Mouse (Mus musculus) midbrain, embryonic 15.5 days (tissue): ENCODE data around the gene Osbpl10. TPM values are rescaled to one million over a fixed set of nuclear protein-coding genes. Genes with fewer than 3 reads are reported as not detected.
A peak's percentile ranks its signal among the peaks of the same experiment; 100 is the strongest.
"Not testable (repeated sequence)": the region's sequence is repeated elsewhere in the genome, so short reads cannot be mapped to it uniquely, and the experiment has no call there.

Experiments used
- ATAC-seq: fragments of 200-750 bp; cut with Nextera tagmentation; replicated peaks from 2 replicates; pipeline ENCODE4 v1.8.0; 2017; ENCODE audit warnings: moderate TSS enrichment
- H3K27ac ChIP-seq: fragments of 300-500 bp; sonication (generic); 2 replicates; pipeline ENCODE4 v1.5.1; 2015; ENCODE audit warnings: mild to moderate bottlenecking, inconsistent platforms
- H3K27me3 ChIP-seq: fragments of 300-500 bp; sonication (generic); replicated peaks from 2 replicates; pipeline ENCODE4 v1.6.1; 2015; ENCODE audit warnings: inconsistent platforms
- H3K36me3 ChIP-seq: fragments of 300-500 bp; sonication (generic); replicated peaks from 2 replicates; pipeline ENCODE4 v1.6.1; 2015; ENCODE audit warnings: inconsistent platforms
- H3K4me1 ChIP-seq: fragments of 300-500 bp; sonication (generic); 2 replicates; pipeline ENCODE4 v1.6.1; 2015; ENCODE audit warnings: inconsistent platforms
- H3K4me2 ChIP-seq: fragments of 300-500 bp; sonication (generic); 2 replicates; pipeline ENCODE4 v1.6.1; 2015; ENCODE audit warnings: inconsistent platforms, mild to moderate bottlenecking, moderate library complexity
- H3K4me3 ChIP-seq: fragments of 300-500 bp; sonication (generic); 2 replicates; pipeline ENCODE4 v1.5.1; 2015; ENCODE audit warnings: mild to moderate bottlenecking, inconsistent platforms
- H3K9ac ChIP-seq: fragments of 300-500 bp; sonication (generic); 2 replicates; pipeline ENCODE4 v1.6.1; 2015; ENCODE audit warnings: mild to moderate bottlenecking, inconsistent platforms
- H3K9me3 ChIP-seq: fragments of 300-500 bp; sonication (generic); 2 replicates; pipeline ENCODE4 v1.6.1; 2016; ENCODE audit warnings: inconsistent platforms
- WGBS: fragments of 180-500 bp; shearing (Covaris S2); methylation state at CpG from one replicate; pipeline ENCODE4 v1.1.7; 2015; ENCODE audit warnings: mixed read lengths; 5-methylcytosine and 5-hydroxymethylcytosine counted together
- polyA plus RNA-seq: library from polyadenylated mRNA; unstranded; fragments of >200 nt; fragmentation: Nextera tagmentation; extraction: Ambion mirVana; gene quantifications from 2 replicates; pipeline ENCODE4 v1.2.1, GENCODE M21; 2015

Osbpl10 gene
- polyA plus RNA-seq, 1 experiment from 2014 or later, result 2.8 TPM

DNA sequence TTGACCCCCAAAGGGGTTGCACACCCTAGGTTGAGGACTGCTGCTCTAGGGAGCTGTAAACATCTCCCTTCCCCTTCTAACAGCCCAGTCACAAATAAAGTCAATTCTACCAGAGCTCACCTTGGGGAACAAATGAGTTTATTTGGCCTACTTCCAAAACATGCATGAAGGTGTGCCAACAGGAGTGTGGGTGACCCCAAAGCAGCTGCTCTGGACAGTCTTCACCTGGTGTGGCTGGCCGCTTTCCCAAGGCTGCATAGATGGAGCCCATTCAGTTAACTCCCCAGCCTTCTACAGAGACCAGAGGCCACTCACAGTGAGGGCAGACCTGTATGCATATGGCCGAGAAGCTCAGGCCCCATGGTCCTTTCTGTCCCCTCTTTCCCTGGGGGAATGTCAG, 43.0 kb downstream of the Osbpl10 start:
- H3K4me2 ChIP-seq, result no peak overlapping the region
- ATAC-seq, result no peak

DNA sequence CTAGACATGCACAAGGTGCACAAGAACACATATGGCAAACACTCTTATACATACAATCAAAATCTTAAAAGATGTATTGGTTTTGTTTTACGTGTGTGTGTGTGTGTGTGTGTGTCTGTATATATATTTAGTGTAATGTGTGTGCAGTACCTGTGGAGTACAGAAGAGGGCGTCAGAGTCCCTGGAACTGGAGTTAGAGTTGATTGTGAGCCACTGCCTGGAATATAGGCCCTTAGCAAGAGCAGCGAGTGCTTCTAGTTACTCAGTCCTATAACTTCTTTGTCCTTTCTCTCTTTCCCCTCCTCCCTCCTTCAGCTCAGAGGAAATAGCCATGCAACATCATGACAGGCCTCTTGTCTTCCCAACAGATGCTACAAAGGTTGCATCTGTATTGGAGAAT, 44.8 kb downstream of the Osbpl10 start:
- Histone ChIP-seq H3K4me2 (no peak overlapping the region), H3K27ac (no peak overlapping the region), H3K27me3 (no peaks in the 10 kb centered on the region), H3K4me1 (no peaks in the 10 kb centered on the region), H3K4me3 (no peak overlapping the region), H3K36me3 (no peaks in the 10 kb centered on the region), H3K9me3 (no peaks in the 10 kb centered on the region), H3K9ac (no peak overlapping the region)
- 80% methylated on average over 3 of the region's 3 CpGs for WGBS
- no peak for ATAC-seq

More for the DNA sequence above, 43.0 kb downstream of the Osbpl10 start:
- Histone ChIP-seq H3K9ac (no peak overlapping the region), H3K4me1 (no peaks in the 10 kb centered on the region), H3K27ac (no peak overlapping the region), H3K9me3 (no peaks in the 10 kb centered on the region), H3K36me3 (no peaks in the 10 kb centered on the region), H3K27me3 (no peaks in the 10 kb centered on the region), H3K4me3 (no peak overlapping the region)
- 96% methylated on average over 2 of the region's 2 CpGs for WGBS

DNA sequence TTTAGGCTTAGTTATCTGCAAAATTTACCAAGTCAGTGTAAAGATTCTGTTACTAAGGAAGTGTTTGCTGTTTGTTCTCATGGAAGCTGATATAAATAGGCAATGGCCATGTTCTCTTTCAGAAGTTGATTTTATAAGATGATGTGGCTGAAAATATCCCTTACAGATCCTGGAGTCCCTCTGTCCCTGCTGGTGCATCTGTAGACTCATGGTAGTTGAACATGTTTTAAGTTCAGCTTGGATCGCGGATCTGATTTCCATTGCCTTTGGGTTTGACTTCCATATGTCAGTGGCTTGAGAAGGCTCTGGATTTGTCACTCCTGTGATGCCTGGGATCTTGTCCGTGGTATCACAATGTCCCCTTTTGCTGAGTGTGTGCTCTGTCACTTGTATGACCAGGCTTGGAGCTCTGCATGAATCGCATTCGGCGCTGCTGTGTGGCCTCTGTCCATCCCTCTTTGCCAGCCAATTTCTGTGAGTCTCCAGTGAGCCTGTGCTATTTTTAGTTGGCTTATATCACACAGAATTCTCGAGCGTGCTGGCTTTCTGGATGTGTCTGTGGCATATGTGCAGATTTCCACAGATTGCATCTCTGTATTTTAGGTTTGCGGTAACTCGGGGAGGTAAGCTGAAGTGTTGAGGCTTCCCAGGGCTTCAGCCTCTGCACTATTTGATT, 45.5 kb downstream of the Osbpl10 start:
- H3K4me2 ChIP-seq, result no peak overlapping the region
- H3K4me1 ChIP-seq, result no peaks in the 10 kb centered on the region
- no peaks in the 10 kb centered on the region for H3K27me3 ChIP-seq
- H3K4me3 ChIP-seq, result no peak overlapping the region
- no peak overlapping the region for H3K27ac ChIP-seq
- H3K36me3 ChIP-seq, result no peaks in the 10 kb centered on the region
- no peaks in the 10 kb centered on the region for H3K9me3 ChIP-seq
- WGBS, result 88% methylated on average over 10 of the region's 10 CpGs
- ATAC-seq, result no peak
- H3K9ac ChIP-seq, result no peak overlapping the region

DNA sequence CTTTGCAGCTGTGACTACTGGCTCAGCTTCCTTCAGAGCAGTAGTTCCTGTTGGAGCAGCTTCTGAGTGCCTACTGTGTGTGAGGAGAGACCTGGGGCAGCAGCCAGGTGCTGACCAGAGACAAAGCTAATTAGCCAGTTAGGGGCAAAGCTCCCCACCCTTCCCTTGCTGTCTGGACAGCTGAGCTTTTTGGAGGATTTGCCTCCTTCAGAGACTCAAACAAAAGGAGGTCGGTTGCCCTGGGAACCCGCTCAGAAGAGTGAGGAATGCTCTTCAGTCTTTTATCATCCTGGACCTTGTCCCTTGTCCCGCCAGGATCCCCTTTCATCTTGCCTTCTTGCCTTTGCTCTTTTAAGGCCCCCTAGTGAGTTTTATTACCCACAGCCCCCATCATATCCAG, 50.9 kb downstream of the Osbpl10 start:
- peak; percentile 30; the same call in 1 of the 2 replicates for ATAC-seq
- Histone ChIP-seq H3K36me3 (no peaks in the 10 kb centered on the region), H3K27ac (no peak overlapping the region), H3K4me2 (no peak overlapping the region), H3K4me1 (peaks cover 5% of the 10 kb centered on the region; the same call in 1 of the 2 replicates), H3K9ac (no peak overlapping the region), H3K27me3 (no peaks in the 10 kb centered on the region), H3K9me3 (no peaks in the 10 kb centered on the region), H3K4me3 (no peak overlapping the region)
- 3% methylated on average over 3 of the region's 3 CpGs for WGBS

DNA sequence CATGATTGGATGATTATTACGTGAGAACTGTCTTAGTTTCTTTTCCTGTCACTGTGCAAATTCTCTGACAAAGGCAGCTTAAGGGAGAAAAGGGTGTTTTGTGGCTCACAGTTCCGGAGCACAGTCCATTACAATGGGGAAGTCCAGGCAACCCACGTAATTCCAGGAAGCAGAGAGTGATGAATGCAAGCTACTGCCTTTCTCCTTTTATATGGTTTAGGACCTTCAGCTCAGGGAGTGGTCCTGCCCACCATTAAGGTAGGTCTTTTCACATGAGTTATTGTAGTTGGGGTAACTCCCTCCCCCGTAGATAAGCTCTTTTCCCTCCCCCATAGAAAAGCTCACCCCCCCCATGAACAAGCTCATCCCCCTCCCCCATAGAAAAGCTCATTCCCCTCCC, 52.2 kb downstream of the Osbpl10 start:
- Histone ChIP-seq H3K4me1 (peaks cover 5% of the 10 kb centered on the region; the same call in 1 of the 2 replicates), H3K27ac (no peak overlapping the region), H3K27me3 (no peaks in the 10 kb centered on the region), H3K36me3 (no peaks in the 10 kb centered on the region), H3K4me3 (no peak overlapping the region), H3K4me2 (no peak overlapping the region), H3K9ac (no peak overlapping the region), H3K9me3 (no peaks in the 10 kb centered on the region)
- WGBS, result 26% methylated on average over 4 of the region's 4 CpGs
- ATAC-seq, result no peak

DNA sequence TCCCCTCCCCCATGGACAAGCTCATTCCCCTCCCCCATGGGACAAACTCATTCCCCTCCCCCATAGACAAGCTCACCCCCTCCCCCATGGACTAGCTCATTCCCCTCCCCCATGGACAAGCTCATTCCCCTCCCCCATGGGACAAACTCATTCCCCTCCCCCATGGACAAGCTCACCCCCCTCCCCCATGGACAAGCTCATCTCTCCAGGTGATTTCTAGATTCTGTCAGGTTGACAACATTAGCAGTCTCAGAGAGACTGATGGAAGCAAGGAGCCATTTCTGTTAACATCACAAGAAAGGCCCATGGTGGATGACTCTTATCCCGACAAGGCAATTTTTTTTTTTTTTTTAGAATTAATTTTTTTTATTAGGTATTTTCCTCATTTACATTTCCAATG, 52.7 kb downstream of the Osbpl10 start:
- not testable (repeated sequence) for H3K9me3 ChIP-seq, H3K4me1 ChIP-seq, H3K27ac ChIP-seq, H3K36me3 ChIP-seq, H3K4me2 ChIP-seq, ATAC-seq, H3K9ac ChIP-seq, H3K27me3 ChIP-seq, H3K4me3 ChIP-seq
- WGBS, result 95% methylated on average over 1 of the region's 1 CpGs

DNA sequence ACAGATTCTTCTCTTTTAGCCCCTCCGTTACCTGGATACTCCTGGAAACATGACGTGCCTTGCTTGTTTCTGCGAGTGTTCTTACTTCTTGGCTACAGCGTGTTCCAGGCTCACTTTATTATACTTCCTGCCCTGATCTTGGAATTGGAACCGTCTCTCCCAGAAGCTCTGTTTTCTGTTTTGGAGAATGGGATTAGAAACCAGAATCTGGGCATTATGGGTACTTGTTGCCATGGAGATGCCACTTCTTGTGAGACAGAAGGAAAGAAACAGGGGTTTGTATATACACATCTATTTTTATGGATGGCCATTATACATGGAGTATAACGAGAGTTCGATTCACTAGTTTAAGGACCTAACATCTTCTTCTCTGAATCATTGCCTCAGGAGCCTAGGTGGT, 54.4 kb downstream of the Osbpl10 start:
- no peak for ATAC-seq

DNA sequence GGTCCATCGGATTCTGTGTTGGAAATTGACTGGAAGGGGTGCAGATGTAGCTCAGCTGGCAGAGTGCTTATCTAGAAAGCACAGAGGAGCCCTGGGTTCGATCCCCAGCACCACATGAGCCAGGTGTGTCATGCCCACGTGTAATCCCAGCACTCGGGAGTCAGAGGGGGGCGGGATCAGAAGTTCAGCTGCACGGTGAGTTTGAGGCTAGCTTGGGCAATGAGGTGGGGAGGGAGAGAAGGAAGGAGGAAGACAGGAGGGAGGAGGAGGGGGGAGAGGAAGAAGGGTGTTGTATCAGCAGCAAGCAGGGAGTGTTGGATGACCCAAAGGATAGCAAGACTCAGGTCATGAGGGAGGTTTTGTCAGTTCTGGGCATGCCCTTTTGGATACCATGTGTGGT, 55.9 kb downstream of the Osbpl10 start:
- WGBS, result 75% methylated on average over 6 of the region's 6 CpGs
- no peak overlapping the region for H3K27ac ChIP-seq
- H3K4me2 ChIP-seq, result no peak overlapping the region
- H3K36me3 ChIP-seq, result no peaks in the 10 kb centered on the region
- H3K4me1 ChIP-seq, result peaks cover 18% of the 10 kb centered on the region
- no peak overlapping the region for H3K9ac ChIP-seq
- H3K9me3 ChIP-seq, result no peaks in the 10 kb centered on the region
- H3K4me3 ChIP-seq, result no peak overlapping the region
- H3K27me3 ChIP-seq, result no peaks in the 10 kb centered on the region
- ATAC-seq, result no peak

More for the DNA sequence above, 54.4 kb downstream of the Osbpl10 start:
- 83% methylated on average over 7 of the region's 7 CpGs for WGBS
- Histone ChIP-seq H3K27ac (no peak overlapping the region), H3K4me3 (no peak overlapping the region), H3K36me3 (no peaks in the 10 kb centered on the region), H3K9ac (no peak overlapping the region), H3K9me3 (no peaks in the 10 kb centered on the region), H3K4me2 (no peak overlapping the region), H3K4me1 (peaks cover 5% of the 10 kb centered on the region; the same call in 1 of the 2 replicates), H3K27me3 (no peaks in the 10 kb centered on the region)

DNA sequence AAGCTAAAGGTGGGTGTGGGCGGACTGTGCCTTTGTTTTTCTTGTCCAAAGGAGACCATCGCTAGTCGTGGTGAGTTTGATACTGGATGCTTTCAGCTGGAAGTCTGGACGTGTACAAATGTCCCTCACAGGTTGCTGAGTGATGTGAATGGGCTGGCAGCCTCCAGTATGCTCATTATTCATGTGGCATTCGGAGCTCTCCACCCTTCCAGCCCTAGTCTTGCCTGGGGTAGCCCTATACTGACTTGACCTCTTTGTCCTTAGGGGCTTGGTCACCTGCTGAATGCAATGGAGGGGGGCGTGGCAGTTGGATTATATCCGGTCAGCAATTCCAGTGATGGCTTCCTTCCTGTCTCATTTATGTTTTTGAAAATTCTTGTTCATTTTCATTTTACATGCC, 56.4 kb downstream of the Osbpl10 start:
- Histone ChIP-seq H3K36me3 (no peaks in the 10 kb centered on the region), H3K27ac (no peak overlapping the region), H3K27me3 (no peaks in the 10 kb centered on the region), H3K9me3 (no peaks in the 10 kb centered on the region), H3K9ac (no peak overlapping the region), H3K4me3 (no peak overlapping the region), H3K4me1 (peaks cover 15% of the 10 kb centered on the region), H3K4me2 (no peak overlapping the region)
- whole genome bisulfite sequencing, result 79% methylated on average over 7 of the region's 7 CpGs
- ATAC-seq, result no peak

DNA sequence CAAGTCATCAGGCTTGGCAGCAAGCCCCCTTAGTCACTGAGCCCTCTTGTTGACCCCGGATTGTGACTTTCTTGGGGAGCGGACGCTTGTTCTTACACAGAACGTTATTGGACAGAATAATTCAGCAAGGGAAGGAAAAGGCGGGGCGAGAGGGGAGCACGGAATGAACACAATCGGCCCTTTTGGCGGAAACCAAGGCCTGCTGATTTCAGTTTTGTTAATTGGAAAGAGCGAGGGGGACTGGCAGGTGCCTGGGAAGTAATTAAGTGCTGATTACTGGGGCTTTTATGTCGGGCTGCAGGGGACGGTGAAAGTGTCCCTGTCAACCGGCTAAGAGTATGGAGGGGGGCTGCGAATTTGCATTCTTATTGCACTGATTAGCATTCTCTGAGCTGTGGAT, 59.8 kb downstream of the Osbpl10 start:
- Histone ChIP-seq H3K9ac (no peak overlapping the region), H3K4me3 (no peak overlapping the region), H3K4me2 (peak overlapping the region; percentile 5; the same call in 1 of the 2 replicates), H3K4me1 (peaks cover 14% of the 10 kb centered on the region), H3K9me3 (no peaks in the 10 kb centered on the region), H3K27ac (0 out of 2 replicates have a peak overlapping the region, but pooled peaks have one; percentile 1), H3K36me3 (no peaks in the 10 kb centered on the region), H3K27me3 (no peaks in the 10 kb centered on the region)
- 12% methylated on average over 14 of the region's 14 CpGs for WGBS
- peak; percentile 61; the same call in 1 of the 2 replicates for ATAC-seq

DNA sequence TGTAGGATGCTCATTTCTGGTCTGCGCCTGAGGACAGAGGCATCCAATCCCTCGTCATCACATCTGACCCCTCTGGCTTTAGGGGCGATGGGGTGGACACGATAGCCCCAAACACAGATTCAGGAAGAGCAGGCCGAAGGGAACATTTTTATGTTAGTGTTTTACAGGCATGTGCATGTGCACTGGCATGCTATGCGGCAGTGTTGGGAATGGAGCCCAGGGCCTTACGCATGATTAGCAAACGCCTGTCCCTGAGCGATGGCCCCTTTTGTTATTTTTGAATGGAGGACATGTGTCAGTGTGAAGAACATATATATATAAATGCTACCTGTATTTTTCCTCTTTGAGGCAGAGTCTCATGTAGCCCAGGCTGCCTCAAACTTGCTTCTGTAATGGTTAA, 60.3 kb downstream of the Osbpl10 start:
- Histone ChIP-seq H3K9me3 (no peaks in the 10 kb centered on the region), H3K4me2 (no peak overlapping the region), H3K36me3 (no peaks in the 10 kb centered on the region), H3K4me3 (no peak overlapping the region), H3K27ac (no peak overlapping the region), H3K9ac (no peak overlapping the region), H3K4me1 (peaks cover 14% of the 10 kb centered on the region), H3K27me3 (no peaks in the 10 kb centered on the region)
- ATAC-seq, result 0 out of 2 replicates have a peak, but pooled peaks have one; percentile 42
- WGBS, result 61% methylated on average over 9 of the region's 9 CpGs

DNA sequence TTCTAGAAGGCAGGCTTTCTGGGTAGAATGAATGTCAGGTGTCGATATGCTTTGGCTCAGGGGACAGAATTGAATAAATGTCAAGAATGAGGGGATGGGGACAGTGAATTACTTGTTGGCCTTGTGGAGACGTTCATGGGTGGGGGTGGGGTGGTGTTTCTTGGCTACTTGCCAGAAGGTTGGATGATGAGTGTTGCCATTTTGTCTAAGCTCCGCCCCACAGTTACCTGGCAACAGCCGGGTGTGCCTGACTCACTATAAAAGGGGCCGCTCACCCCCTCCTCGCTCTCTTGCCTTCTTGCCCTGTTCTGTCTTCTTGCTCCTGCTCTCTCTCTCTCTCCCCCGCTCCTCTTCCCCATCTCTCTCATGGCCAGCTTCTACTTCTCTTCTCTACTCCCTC, 60.9 kb downstream of the Osbpl10 start:
- Histone ChIP-seq H3K4me3 (no peak overlapping the region), H3K27ac (no peak overlapping the region), H3K4me2 (no peak overlapping the region), H3K36me3 (no peaks in the 10 kb centered on the region), H3K27me3 (no peaks in the 10 kb centered on the region), H3K9me3 (no peaks in the 10 kb centered on the region), H3K4me1 (peaks cover 14% of the 10 kb centered on the region), H3K9ac (no peak overlapping the region)
- 49% methylated on average over 7 of the region's 7 CpGs for WGBS
- 0 out of 2 replicates have a peak, but pooled peaks have one; percentile 39 for ATAC-seq

DNA sequence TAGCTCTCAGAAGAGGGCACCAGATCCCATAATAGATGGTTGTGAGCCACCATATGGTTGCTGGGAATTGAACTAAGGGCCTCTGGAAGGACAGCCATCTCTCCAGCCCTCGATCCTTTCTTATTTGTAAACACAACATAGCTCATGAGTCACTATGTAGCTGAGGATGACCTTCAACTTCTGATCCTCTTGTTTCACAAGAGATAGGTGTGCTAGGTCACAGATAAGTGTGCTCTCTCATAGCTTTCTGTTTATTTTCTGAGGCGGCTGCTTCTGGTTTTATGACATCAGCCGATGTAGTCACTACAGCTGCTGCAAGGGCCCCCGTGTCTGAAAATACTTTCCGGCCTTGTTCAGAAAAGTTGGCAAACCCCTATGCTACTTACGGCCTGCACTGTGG, 64.2 kb downstream of the Osbpl10 start:
- H3K9me3 ChIP-seq, result no peaks in the 10 kb centered on the region
- no peak overlapping the region for H3K4me3 ChIP-seq
- ATAC-seq, result no peak
- H3K4me1 ChIP-seq, result peaks cover 14% of the 10 kb centered on the region
- H3K27me3 ChIP-seq, result no peaks in the 10 kb centered on the region
- no peak overlapping the region for H3K27ac ChIP-seq
- H3K4me2 ChIP-seq, result no peak overlapping the region
- H3K36me3 ChIP-seq, result no peaks in the 10 kb centered on the region
- WGBS, result 95% methylated on average over 6 of the region's 6 CpGs
- H3K9ac ChIP-seq, result no peak overlapping the region
